Mouse (Mus musculus) adrenal gland, postnatal 14 days (tissue): ENCODE results near the gene Slc7a8. TPM values are rescaled to one million over a fixed set of nuclear protein-coding genes. Genes with fewer than 3 reads are reported as not detected.

ENCODE experiments used
- DNase-seq: peaks from one replicate; pipeline ENCODE4 v3.0.0; 2021; ENCODE audit warnings: mixed read lengths
- total RNA-seq: library from RNA; stranded (reverse); gene quantifications from 2 replicates; pipeline ENCODE4 v1.2.3, GENCODE M21; 2021

Gene Slc7a8
- total RNA-seq, 1 experiment from 2014 or later = 46.1 TPM

GRCm38 (mm10) chr14:54699586-54699985 lies 82.2 kb downstream of the Slc7a8 start:
- no peak for DNase-seq

DNA sequence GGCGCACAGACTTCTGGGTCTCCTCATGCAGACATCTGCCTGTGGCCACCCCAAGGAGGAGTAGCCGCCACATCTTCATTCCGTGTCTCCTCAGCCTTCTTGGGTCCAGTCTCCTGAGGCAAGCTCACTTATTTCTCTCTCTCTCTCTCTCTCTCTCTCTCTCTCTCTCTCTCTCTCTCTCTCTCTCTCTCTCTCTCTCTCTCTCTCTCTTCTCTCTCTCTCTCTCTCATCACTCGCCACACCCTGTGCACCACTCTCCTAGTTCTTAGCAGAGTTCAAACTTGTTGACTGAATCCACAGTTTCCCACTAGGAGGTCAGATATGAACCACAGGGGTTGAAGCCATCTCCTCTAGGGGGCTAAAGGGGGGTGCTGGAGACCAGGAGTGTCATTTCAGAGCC lies 83.0 kb downstream of the Slc7a8 start, which contains the start of gene Gm29776:
Gene Gm29776, minus strand, starts transcription at position 101 of the 400 bp plus-strand sequence.
- no peak for DNase-seq

- no peak for DNase-seq
These were observed 85.0 kb downstream of the Slc7a8 start for GRCm38 (mm10) chr14:54696752-54697151.

DNA sequence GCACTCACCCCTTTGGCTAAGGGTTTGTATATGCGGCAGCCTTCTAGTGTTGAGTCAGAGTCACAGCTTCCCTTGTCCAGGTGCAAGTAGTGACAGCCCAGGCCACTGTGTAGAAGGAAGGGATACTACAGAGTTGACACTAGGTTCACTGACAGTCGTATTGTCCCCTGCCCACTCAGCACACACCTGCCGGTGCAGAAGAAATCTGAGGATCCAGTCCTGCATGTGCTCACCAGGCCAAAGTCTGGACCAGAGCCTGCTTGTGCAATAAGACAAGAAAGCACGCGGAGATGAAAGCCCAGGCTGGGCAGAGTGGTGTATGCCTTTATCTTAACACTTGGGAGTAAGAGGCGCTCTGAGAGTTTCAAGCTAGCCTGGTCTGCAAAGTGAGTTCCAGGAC lies 86.7 kb downstream of the Slc7a8 start:
- no peak for DNase-seq

- DNase-seq = no peak
These were observed 94.5 kb downstream of the Slc7a8 start for GRCm38 (mm10) chr14:54687251-54687650.

DNA sequence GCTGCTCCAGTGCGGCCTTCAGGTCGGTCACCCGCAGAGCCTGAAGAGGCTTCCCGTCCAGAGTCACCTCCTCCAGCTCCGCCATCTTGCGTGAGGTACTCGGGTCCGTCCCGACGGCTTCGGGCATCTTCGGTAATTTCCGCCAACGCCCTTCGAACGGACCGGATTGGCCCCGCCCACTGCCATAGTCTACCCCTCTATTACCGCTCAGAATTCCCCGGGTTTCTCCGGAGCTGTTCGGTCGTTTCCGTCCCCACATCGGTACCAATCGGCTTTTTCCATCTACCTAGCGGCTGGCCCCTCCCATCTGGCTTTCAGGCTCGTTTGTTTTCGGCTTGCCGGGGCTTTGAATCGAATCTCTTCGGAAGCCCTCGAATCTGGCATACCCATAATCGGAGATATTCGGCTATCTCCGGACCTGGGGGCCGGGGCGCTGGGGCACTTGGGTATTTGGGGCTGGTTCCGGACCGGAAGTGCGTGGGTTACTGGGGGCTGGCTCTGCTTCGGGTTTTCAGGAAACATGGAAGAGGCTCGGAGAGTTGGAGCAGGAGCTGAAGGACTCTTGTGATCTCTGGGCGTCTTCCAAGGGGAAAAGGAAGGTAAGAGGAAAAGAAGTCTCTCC lies 95.1 kb downstream of the Slc7a8 start, which contains the start of gene Acin1:
Gene Acin1, minus strand, starts transcription at position 410 of the 622 bp plus-strand sequence.
- peak; percentile 100 for DNase-seq

DNA sequence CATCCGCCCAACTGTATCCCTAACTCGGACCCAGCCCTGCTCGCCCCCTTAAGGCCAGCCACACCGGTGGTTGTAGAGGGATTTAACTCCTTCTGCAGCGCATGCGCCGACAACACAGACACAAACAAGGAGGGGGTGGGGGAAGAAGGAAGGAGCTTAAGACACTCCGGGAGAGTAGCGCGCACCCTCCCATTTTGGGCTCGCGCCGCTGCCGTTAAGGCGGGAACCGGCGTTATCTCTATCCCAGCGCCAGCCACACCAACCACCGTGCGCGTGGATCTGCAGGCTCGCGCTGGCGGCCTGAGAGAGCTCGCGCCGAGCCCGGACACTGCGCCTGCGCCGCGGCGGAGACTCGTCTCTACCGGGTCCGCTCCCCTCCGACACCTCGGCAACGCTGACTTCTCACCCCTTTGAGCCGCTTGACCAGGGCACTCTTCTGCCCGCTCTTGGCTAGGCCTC lies 95.7 kb downstream of the Slc7a8 start, which contains the start of gene 1700123O20Rik:
Gene 1700123O20Rik, plus strand, starts transcription at position 154 of the 459 bp plus-strand sequence.
- peak; percentile 86 for DNase-seq

- no peak for DNase-seq
These were observed 96.3 kb downstream of the Slc7a8 start for GRCm38 (mm10) chr14:54685471-54685870.

GRCm38 (mm10) chr14:54682396-54682795 lies 99.3 kb downstream of the Slc7a8 start:
- DNase-seq = no peak

- DNase-seq = no peak
These were observed 103.0 kb downstream of the Slc7a8 start for GRCm38 (mm10) chr14:54678657-54679304.

DNA sequence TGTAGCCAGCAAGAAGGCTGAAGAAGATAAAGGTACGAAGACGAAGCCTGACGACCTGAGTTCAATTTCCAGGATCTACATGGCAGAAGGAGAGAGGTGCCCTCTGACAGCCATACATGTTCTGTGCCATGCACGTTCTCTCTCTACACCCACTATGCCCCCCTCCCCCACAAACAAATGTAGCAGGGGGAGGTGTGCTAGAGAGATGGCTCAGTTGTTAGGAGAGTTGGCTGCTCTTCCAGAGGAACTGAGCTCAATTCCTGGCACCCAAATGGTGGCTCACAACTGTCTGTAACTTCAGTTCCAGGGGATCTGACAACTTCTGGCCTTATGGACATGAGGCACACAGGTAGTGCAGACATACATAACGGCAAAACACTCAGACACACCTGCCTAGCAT lies 105.5 kb downstream of the Slc7a8 start:
- DNase-seq = no peak

DNA sequence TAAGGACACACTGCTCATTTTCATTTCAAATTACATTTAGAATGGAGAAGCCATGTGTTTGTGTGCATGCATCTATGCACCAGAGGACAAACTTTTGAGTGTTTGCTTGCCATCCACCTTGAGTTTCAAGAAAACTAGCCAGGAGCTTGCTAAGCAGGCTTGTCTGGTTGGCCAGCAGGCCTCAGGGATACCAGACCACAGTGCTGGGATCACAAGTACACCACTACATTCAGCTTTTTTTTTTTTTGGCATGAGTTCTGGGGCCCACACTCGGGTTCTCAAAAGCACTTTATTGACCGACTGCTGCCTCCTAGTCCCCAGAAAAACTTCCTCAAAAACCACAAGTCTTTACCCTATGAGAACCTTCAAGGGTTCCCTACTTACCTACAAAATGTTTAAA lies 107.4 kb downstream of the Slc7a8 start:
- DNase-seq = no peak

Other genes with a start within 250 kb of the Slc7a8 start
- gene Haus4, start 227.3 kb downstream of the Slc7a8 start, total RNA-seq = 27.6 and 29.3 TPM in 2 replicates
- 18.2 and 23.3 TPM in 2 replicates for gene Ajuba, start 204.4 kb downstream of the Slc7a8 start, total RNA-seq
- gene 4931414P19Rik, start 176.0 kb downstream of the Slc7a8 start, total RNA-seq = 5.4 and 6.2 TPM in 2 replicates
- 248 and 259 TPM in 2 replicates for gene Psmb5, start 163.9 kb downstream of the Slc7a8 start, total RNA-seq
- not detected in 2 replicates for gene Psmb11, start 160.5 kb downstream of the Slc7a8 start, total RNA-seq
- gene Gm17606, start 141.0 kb downstream of the Slc7a8 start, total RNA-seq = not detected in 2 replicates
- gene Cdh24, start 140.6 kb downstream of the Slc7a8 start, total RNA-seq = 1.7 and 2.2 TPM in 2 replicates
- gene 1700123O20Rik, start 95.7 kb downstream of the Slc7a8 start, total RNA-seq = 33.7 and 41.0 TPM in 2 replicates
- 168 and 193 TPM in 2 replicates for gene Acin1, start 95.0 kb downstream of the Slc7a8 start, total RNA-seq
- gene Gm29776, start 83.1 kb downstream of the Slc7a8 start, total RNA-seq = not detected in 2 replicates
- gene Cebpe, start 69.8 kb downstream of the Slc7a8 start, total RNA-seq = not detected in 2 replicates
- gene Rnf212b, start 32.2 kb upstream of the Slc7a8 start, total RNA-seq = 0.38 TPM in 1 of 2 replicates, not detected in the other
- gene Homez, start 89.0 kb upstream of the Slc7a8 start, total RNA-seq = 9.6 and 10.9 TPM in 2 replicates
- gene Ppp1r3e, start 95.6 kb upstream of the Slc7a8 start, total RNA-seq = 14.0 and 15.9 TPM in 2 replicates
- gene Bcl2l2, start 101.4 kb upstream of the Slc7a8 start, total RNA-seq = 43.5 and 51.9 TPM in 2 replicates
- 1.7 and 7.0 TPM in 2 replicates for gene Gm20521, start 101.5 kb upstream of the Slc7a8 start, total RNA-seq
- gene Pabpn1, start 110.6 kb upstream of the Slc7a8 start, total RNA-seq = 154 and 191 TPM in 2 replicates
- 30.7 and 32.9 TPM in 2 replicates for gene Slc22a17, start 131.2 kb upstream of the Slc7a8 start, total RNA-seq
- gene Efs, start 144.2 kb upstream of the Slc7a8 start, total RNA-seq = 3.1 and 6.2 TPM in 2 replicates
- gene Il25, start 150.7 kb upstream of the Slc7a8 start, total RNA-seq = not detected in 2 replicates
- gene Cmtm5, start 154.3 kb upstream of the Slc7a8 start, total RNA-seq = 1.6 and 1.9 TPM in 2 replicates
- gene Myh6, start 185.0 kb upstream of the Slc7a8 start, total RNA-seq = 0.22 TPM in 1 of 2 replicates, not detected in the other
- not detected in 2 replicates for gene Gm17428, start 195.0 kb upstream of the Slc7a8 start, total RNA-seq
- gene Myh7, start 212.7 kb upstream of the Slc7a8 start, total RNA-seq = 0.11 TPM in 1 of 2 replicates, not detected in the other
- 34.5 and 39.2 TPM in 2 replicates for gene Ngdn, start 233.5 kb upstream of the Slc7a8 start, total RNA-seq